Mouse (Mus musculus) midbrain, embryonic 11.5 days (tissue): ENCODE results near the gene Mprip. TPM values are rescaled to one million over a fixed set of nuclear protein-coding genes. Genes with fewer than 3 reads are reported as not detected.
A peak's percentile ranks its signal among the peaks of the same experiment; 100 is the strongest.
"Not testable (repeated sequence)": the region's sequence is repeated elsewhere in the genome, so short reads cannot be mapped to it uniquely, and the experiment has no call there.

Source experiments
- ATAC-seq: fragments of 200-750 bp; cut with Nextera tagmentation; 2 replicates; pipeline ENCODE4 v1.8.0; 2017; ENCODE audit warnings: moderate TSS enrichment, moderate library complexity; ENCODE audit not compliant: low FRiP score
- DNase-seq: peaks from one replicate; pipeline ENCODE4 v3.0.0; 2015; ENCODE audit warnings: low spot score; ENCODE audit errors: missing footprints
- H3K27ac ChIP-seq: fragments of 300-500 bp; sonication (generic); 2 replicates; pipeline ENCODE4 v1.5.1; 2014; ENCODE audit warnings: low read depth, low read length
- H3K27me3 ChIP-seq: fragments of 300-500 bp; sonication (generic); 2 replicates; pipeline ENCODE4 v1.6.1; 2014; ENCODE audit warnings: mild to moderate bottlenecking, low read length, moderate library complexity, mixed read lengths; ENCODE audit not compliant: control insufficient read depth, insufficient read depth
- H3K36me3 ChIP-seq: fragments of 300-500 bp; sonication (generic); 2 replicates; pipeline ENCODE4 v1.6.1; 2014; ENCODE audit warnings: mild to moderate bottlenecking, low read length, moderate library complexity, mixed read lengths; ENCODE audit not compliant: control insufficient read depth, insufficient read depth
- H3K4me1 ChIP-seq: fragments of 300-500 bp; sonication (generic); 2 replicates; pipeline ENCODE4 v1.6.1; 2014; ENCODE audit warnings: low read length; ENCODE audit not compliant: control insufficient read depth, insufficient read depth
- H3K4me2 ChIP-seq: fragments of 300-500 bp; sonication (generic); 2 replicates; pipeline ENCODE4 v1.6.1; 2014; ENCODE audit warnings: mild to moderate bottlenecking, moderate library complexity
- H3K4me3 ChIP-seq: fragments of 300-500 bp; sonication (generic); 2 replicates; pipeline ENCODE4 v1.5.1; 2014; ENCODE audit warnings: low read depth, low read length
- H3K9ac ChIP-seq: fragments of 300-500 bp; sonication (generic); 2 replicates; pipeline ENCODE4 v1.6.1; 2014; ENCODE audit warnings: low read length
- H3K9me3 ChIP-seq: fragments of 300-500 bp; sonication (generic); 2 replicates; pipeline ENCODE4 v1.6.1; 2016; ENCODE audit warnings: low read length; ENCODE audit not compliant: control insufficient read depth
- WGBS: fragments of 180-500 bp; shearing (Covaris S2); extraction: QIAGEN DNeasy Blood & Tissue Kit; methylation state at CpG from one replicate; pipeline ENCODE4 v1.1.7; 2014; 5-methylcytosine and 5-hydroxymethylcytosine counted together
- polyA plus RNA-seq: library from polyadenylated mRNA; unstranded; fragments of >200 nt; fragmentation: Nextera tagmentation; extraction: Ambion mirVana; gene quantifications from 2 replicates; pipeline ENCODE4 v1.2.1, GENCODE M21; 2014

Gene Mprip
- 55.9 and 69.5 TPM in 2 replicates for polyA plus RNA-seq

DNA sequence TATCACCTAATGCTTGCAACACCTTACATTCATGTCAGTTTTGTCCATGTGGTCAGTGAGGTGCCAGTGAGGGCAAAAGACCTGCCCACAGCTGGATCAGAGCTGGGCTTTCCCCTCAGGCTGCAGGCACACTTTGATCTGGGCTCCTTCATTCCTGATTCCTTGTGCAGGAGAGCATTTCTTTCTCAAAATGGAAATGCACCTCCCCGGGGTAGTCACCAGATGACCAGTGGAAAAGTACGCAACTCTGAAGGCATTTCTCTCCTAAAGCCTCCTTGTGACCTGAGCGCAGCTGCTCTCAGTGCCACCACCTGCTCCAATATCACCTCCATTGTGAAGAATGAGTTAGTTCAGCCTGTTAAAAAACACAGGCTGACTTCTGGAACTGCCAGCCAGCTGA, at the start of gene Mprip:
Mprip (plus strand) TSS at position 301 of the 400 bp plus-strand sequence.
- WGBS, result 65% methylated on average over 3 of the region's 3 CpGs

DNA sequence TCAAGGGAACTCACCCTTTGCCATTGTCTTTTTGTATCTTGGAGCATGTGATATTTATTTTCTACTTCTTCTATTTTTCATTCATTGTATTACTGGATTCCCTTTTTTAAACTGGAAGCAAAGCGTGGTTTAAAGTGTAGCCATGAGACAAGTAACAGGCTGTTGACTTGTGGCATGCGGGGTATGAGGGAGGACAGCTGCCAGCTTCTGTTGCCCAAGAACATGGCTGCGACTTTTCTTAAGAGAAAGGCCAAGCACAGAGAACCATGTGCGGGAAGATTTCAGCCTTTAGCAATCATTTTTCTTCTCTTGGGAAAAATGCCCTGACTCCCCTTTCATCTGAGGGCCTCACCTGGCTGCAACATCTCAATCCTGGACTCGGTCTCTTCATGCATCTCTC, 49.5 kb upstream of the Mprip start:
- H3K4me2 ChIP-seq, result no peak overlapping the region
- no peaks in the 10 kb centered on the region for H3K36me3 ChIP-seq
- H3K9me3 ChIP-seq, result no peaks in the 10 kb centered on the region
- H3K4me1 ChIP-seq, result no peaks in the 10 kb centered on the region
- no peak overlapping the region for H3K4me3 ChIP-seq
- no peak overlapping the region for H3K27ac ChIP-seq
- no peak overlapping the region for H3K9ac ChIP-seq
- DNase-seq (no peak), ATAC-seq (no peak)
- 85% methylated on average over 5 of the region's 5 CpGs for WGBS
- H3K27me3 ChIP-seq, result no peaks in the 10 kb centered on the region

More for the DNA sequence above, at the start of gene Mprip:
- Histone ChIP-seq H3K27ac (peak within 1 kb of the TSS; percentile 6; the same call in 1 of the 2 replicates), H3K4me2 (peak within 1 kb of the TSS; percentile 61), H3K9ac (peak within 1 kb of the TSS; percentile 66), H3K4me3 (peak within 1 kb of the TSS; percentile 83), H3K9me3 (no peaks in the 10 kb centered on the region), H3K27me3 (no peaks in the 10 kb centered on the region), H3K4me1 (peaks cover 21% of the 10 kb centered on the region), H3K36me3 (no peaks in the 10 kb centered on the region)
- ATAC-seq (no peak), DNase-seq (no peak)

DNA sequence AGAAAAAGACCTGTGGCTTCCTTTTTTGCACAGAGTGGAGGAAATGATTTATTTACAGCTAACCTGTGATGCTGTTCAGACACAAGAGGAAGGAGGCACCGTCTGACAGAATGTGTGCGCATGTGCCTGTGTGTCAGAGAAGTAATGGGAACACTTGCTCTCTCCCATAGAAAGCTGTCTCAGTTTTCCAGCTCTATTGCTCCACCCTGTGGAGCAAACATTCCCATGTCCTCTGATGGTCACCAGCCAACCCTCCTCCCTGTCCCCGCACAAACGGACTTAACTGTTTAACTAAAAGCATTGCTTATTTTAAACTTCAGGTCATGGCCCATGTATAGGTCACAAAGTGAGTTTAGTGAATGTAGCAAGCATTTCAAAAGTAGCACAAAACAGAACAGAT, 47.0 kb upstream of the Mprip start:
- no peaks in the 10 kb centered on the region for H3K4me1 ChIP-seq
- ATAC-seq (no peak), DNase-seq (no peak)
- H3K9ac ChIP-seq, result no peak overlapping the region
- H3K27ac ChIP-seq, result no peak overlapping the region
- no peak overlapping the region for H3K4me3 ChIP-seq
- H3K36me3 ChIP-seq, result no peaks in the 10 kb centered on the region
- 63% methylated on average over 4 of the region's 4 CpGs for WGBS
- no peaks in the 10 kb centered on the region for H3K27me3 ChIP-seq
- H3K9me3 ChIP-seq, result no peaks in the 10 kb centered on the region
- no peak overlapping the region for H3K4me2 ChIP-seq

DNA sequence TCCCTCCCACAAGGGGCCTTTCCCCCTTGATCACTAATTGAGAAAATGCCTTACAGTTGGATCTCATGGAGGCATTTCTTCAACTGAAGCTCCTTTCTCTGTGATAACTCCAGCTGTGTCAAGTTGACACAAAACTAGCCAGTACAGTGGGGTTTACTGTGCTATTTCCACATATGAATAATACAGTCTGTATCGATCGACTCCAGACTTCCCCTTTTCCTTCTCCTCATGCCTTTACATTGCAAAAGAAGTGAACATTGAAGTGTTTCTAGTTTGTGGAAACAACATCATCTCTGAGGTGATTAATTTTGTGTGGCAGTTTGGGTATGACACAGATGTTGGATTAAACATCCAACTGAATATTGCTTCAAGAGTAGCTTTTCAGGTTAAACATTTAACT, 44.1 kb upstream of the Mprip start:
- not testable (repeated sequence) for H3K36me3 ChIP-seq, H3K9me3 ChIP-seq, H3K27me3 ChIP-seq, ATAC-seq, H3K27ac ChIP-seq, H3K9ac ChIP-seq, H3K4me2 ChIP-seq, H3K4me1 ChIP-seq, H3K4me3 ChIP-seq, DNase-seq
- 99% methylated on average over 2 of the region's 2 CpGs for WGBS

DNA sequence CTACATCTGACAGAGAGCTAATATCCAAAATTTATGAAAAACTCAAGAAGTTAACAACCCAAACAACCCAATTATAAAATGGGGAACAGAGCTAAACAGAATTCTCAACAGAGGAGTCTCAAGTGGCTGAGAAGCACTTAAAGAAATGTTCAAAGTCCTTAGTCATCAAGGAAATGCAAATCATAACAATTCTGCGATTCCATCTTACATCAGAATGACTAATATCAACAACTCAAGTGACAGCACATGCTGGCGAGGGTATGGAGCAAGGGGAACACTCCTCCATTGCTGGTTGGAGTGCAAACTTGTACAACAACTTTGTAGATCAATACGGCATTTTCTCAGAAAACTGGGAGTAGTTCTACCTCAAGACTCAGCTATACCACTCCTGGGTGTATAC, 38.9 kb upstream of the Mprip start:
- Histone ChIP-seq H3K4me3 (no peak overlapping the region), H3K9me3 (no peaks in the 10 kb centered on the region), H3K4me2 (no peak overlapping the region), H3K27ac (no peak overlapping the region), H3K27me3 (no peaks in the 10 kb centered on the region), H3K36me3 (no peaks in the 10 kb centered on the region), H3K9ac (no peak overlapping the region), H3K4me1 (no peaks in the 10 kb centered on the region)
- ATAC-seq, result no peak
- WGBS, result 83% methylated on average over 3 of the region's 3 CpGs
- DNase-seq, result no peak

DNA sequence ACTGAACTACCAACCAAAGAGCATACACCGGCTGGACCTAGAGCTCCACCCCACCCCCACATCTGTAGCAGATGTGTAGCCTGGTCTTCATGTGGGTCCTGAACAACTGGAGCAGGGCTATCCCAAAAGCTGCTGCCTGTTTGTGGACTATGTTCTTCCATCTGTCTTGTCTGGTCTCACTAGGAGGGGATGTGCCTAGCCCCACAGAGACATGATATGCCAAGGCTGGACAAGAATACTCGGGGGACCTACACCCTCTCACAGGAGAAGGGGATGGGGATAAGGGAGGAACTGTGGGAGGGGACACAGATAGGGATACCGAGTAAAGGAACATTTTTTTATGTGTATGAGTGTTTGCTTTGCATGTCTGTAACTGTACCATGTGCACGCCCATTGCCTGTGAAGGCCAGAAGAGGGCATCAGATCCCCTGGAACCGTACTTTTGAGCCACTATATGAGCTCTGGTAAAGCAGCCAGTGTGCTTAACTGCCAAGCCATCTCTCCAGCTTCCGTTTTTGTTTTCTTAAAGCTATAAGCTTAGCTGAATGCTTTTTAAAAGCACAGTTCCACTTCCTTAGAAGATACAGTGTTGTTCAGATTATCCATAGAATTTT, 37.0 kb upstream of the Mprip start:
- Histone ChIP-seq H3K9ac (no peak overlapping the region), H3K4me2 (no peak overlapping the region), H3K4me1 (no peaks in the 10 kb centered on the region), H3K4me3 (no peak overlapping the region), H3K36me3 (no peaks in the 10 kb centered on the region), H3K27ac (no peak overlapping the region), H3K9me3 (no peaks in the 10 kb centered on the region), H3K27me3 (no peaks in the 10 kb centered on the region)
- WGBS, result 40% methylated on average over 6 of the region's 6 CpGs
- ATAC-seq (no peak), DNase-seq (peak; percentile 83)

DNA sequence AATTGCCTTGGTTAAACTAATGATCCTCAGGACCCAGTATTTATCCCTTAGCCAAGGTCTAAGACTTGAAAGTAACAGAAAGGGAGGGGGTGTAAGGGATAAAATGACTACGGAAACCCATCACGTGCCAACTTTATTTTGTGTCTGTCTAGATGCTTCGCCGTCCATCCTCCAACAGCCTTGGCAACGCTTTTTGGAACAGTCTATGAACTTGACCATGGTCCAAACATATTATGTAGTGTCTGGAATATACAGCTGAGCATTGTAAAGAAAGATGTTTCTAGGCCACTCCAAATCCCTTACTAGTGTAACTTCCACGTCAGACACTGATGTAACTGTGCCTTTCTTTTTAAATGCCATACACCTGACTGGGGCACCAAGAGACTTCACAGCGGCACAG, 34.9 kb upstream of the Mprip start:
- H3K27ac ChIP-seq, result no peak overlapping the region

DNA sequence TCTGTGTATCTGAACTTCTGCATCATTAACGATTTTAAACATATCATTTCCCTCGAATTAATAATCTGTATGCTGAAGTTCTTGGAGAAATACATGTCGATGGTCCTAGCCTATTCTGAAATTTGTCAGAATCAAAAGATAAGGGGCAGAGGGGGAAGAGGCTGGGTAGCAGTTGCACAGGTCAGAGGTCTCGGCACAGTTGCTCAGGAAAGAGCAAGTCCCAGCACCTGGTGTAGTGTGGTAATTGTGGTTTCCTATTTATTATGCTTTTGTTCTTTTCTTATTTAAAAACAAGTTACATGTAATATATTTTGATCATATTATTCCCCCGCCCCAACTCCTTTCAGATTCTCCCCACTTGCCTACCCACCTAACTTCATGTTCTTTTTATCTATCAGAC, 32.9 kb upstream of the Mprip start:
- DNase-seq (no peak), ATAC-seq (no peak)
- H3K4me2 ChIP-seq, result no peak overlapping the region
- no peaks in the 10 kb centered on the region for H3K9me3 ChIP-seq
- no peaks in the 10 kb centered on the region for H3K36me3 ChIP-seq
- no peak overlapping the region for H3K4me3 ChIP-seq
- no peaks in the 10 kb centered on the region for H3K27me3 ChIP-seq
- H3K9ac ChIP-seq, result no peak overlapping the region
- H3K4me1 ChIP-seq, result no peaks in the 10 kb centered on the region
- 80% methylated on average over 5 of the region's 5 CpGs for WGBS
- H3K27ac ChIP-seq, result no peak overlapping the region

More for the DNA sequence above, 34.9 kb upstream of the Mprip start:
- H3K36me3 ChIP-seq, result no peaks in the 10 kb centered on the region
- no peak overlapping the region for H3K4me2 ChIP-seq
- H3K27me3 ChIP-seq, result no peaks in the 10 kb centered on the region
- no peak overlapping the region for H3K4me3 ChIP-seq
- H3K4me1 ChIP-seq, result no peaks in the 10 kb centered on the region
- no peak for DNase-seq
- H3K9ac ChIP-seq, result no peak overlapping the region
- no peaks in the 10 kb centered on the region for H3K9me3 ChIP-seq
- 90% methylated on average over 7 of the region's 7 CpGs for WGBS
- ATAC-seq, result no peak

DNA sequence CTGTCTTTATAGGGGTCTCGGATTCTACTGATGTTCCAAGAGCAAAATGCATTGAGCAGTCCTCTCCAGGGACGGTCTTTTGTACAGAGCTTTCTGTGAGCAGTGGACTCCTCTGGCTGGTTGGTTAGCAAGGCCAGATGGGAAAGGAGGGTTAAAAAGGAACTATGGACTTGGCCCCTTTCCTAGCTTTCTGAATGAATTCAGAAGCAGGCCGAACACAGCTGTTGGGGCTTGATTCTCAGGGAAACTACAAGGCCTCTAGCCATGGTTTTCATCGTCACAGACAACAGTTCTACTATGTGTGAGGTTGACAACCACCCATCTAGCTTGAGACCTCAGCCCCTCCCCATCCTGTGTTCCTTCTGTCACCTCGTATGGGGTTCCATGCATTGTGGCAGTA, 31.2 kb upstream of the Mprip start:
- H3K9me3 ChIP-seq, result no peaks in the 10 kb centered on the region
- H3K4me3 ChIP-seq, result no peak overlapping the region
- no peak overlapping the region for H3K4me2 ChIP-seq
- no peak overlapping the region for H3K27ac ChIP-seq
- DNase-seq (no peak), ATAC-seq (no peak)
- no peaks in the 10 kb centered on the region for H3K36me3 ChIP-seq
- no peaks in the 10 kb centered on the region for H3K4me1 ChIP-seq
- no peak overlapping the region for H3K9ac ChIP-seq
- no peaks in the 10 kb centered on the region for H3K27me3 ChIP-seq
- WGBS, result 83% methylated on average over 5 of the region's 5 CpGs
